Mouse (Mus musculus): ENCODE data around the gene Trim67. TPM values are rescaled to one million over a fixed set of nuclear protein-coding genes. Genes with fewer than 3 reads are reported as not detected.

Trim67 gene
- total RNA-seq, 1 experiment from 2014 or later, result 2.2 TPM

Other genes with a start within 250 kb of the Trim67 start
- gene Agt, start 223.4 kb upstream of the Trim67 start, total RNA-seq (2021), result 1.7 and 9.7 TPM in 2 replicates
- gene Capn9, start 217.0 kb upstream of the Trim67 start, total RNA-seq (2021), result 0.91 TPM in 1 of 2 replicates, not detected in the other
- gene 2310022B05Rik, start 129.7 kb upstream of the Trim67 start, total RNA-seq (2021), result 41.0 and 46.1 TPM in 2 replicates
- 44.7 and 55.0 TPM in 2 replicates for gene Ttc13, start 71.1 kb upstream of the Trim67 start, total RNA-seq (2021)
- 13.8 and 14.6 TPM in 2 replicates for gene Arv1, start 71.0 kb upstream of the Trim67 start, total RNA-seq (2021)
- gene Fam89a, start 41.3 kb upstream of the Trim67 start, total RNA-seq (2021), result 0.24 TPM in 1 of 2 replicates, not detected in the other
- gene Gnpat, start 69.9 kb downstream of the Trim67 start, total RNA-seq (2021), result 109 and 119 TPM in 2 replicates
- gene 2810004N23Rik, start 70.0 kb downstream of the Trim67 start, total RNA-seq (2021), result 35.2 and 41.4 TPM in 2 replicates
- 25.2 and 27.7 TPM in 2 replicates for gene Exoc8, start 104.6 kb downstream of the Trim67 start, total RNA-seq (2021)
- 19.7 and 24.1 TPM in 2 replicates for gene Sprtn, start 104.8 kb downstream of the Trim67 start, total RNA-seq (2021)
- 57.5 and 57.6 TPM in 2 replicates for gene Egln1, start 156.2 kb downstream of the Trim67 start, total RNA-seq (2021)
- gene Tsnax, start 219.9 kb downstream of the Trim67 start, total RNA-seq (2021), result 84.8 and 93.5 TPM in 2 replicates

Data from adrenal gland, postnatal 25 days (tissue).